Mouse (Mus musculus) heart, postnatal 0 days (tissue): ENCODE results near the gene Hic2.

Experiments
- CTCF ChIP-seq: IDR thresholded peaks from 2 replicates; pipeline ENCODE4 v1.5.1; 2016; ENCODE audit warnings: antibody characterized with exemption, control low read depth, low read depth
- EP300 ChIP-seq: IDR thresholded peaks from 2 replicates; pipeline ENCODE4 v1.6.1; 2016; ENCODE audit warnings: antibody characterized with exemption, low read depth

DNA sequence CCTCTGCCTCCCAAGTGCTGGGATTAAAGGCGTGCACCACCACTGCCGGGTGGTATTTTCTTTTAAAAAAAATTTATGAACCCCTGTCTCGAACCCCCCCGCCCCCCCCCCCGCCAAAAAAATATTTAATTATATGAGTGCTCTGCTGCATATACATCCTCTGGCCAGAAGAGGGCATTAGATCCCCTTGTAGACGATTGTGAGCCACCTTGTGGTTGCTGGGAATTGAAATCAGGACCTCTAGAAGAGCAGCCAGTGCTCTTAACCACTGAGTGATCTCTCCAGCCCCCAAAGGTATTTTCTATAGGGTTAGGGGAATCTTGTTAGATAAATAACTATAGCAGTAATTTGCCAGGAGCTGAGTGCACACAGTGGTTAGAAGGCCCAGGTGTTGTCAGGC lies 28.4 kb upstream of the Hic2 start:
- peak; percentile 78 for TF ChIP-seq CTCF
- TF ChIP-seq EP300, result no peak
